11 mouse cellular contexts compared by ENCODE assay signal in the genomic region with DNA sequence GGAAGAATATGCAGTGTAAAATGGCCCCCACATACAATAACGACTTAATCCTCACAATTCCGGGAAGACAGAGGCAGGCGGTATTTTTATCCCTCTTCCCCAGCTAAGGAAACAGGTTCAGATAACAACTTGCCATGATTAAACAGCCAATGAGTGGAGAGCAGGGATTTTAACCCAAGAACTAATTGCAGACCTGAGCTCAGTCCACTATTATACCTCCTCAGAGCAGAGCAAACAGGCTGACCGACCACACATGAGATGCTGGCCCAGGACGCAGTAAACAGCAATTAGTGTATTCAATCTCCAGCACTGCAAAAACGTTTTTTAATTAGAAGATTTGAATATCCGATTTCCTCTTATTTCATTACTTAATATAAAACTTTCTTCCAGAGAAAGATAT.
"Had no signal": no experiment of that assay in that cellular context is flagged by ENCODE, and none has a peak within 500 bp of the region (broad histone marks: within the 10 kb centered on the region; RNA-seq: fewer than 3 reads in every experiment).

No protein-coding gene starts in this region.

- H3K4me2 ChIP-seq: limb, embryonic 15.5 days; liver, embryonic 12.5 days; lung, embryonic 14.5 days; midbrain, embryonic 12.5 days had no signal

- H3K36me3 ChIP-seq: limb, embryonic 15.5 days; liver, embryonic 12.5 days; midbrain, embryonic 12.5 days had no signal

- H3K9me3 ChIP-seq: limb, embryonic 15.5 days; liver, embryonic 12.5 days; megakaryocyte, embryonic 14.5 days; midbrain, embryonic 12.5 days had no signal

- ATAC-seq: liver, embryonic 12.5 days had no signal

- H3K27ac ChIP-seq: limb, embryonic 15.5 days; liver, embryonic 12.5 days; macrophage; midbrain, embryonic 12.5 days had no signal

- DNase-seq: kidney, postnatal 14 days; layer of hippocampus, postnatal 36 days; lung, embryonic 14.5 days; lung, postnatal 14 days; right cerebral cortex, postnatal 14 days; thymus, postnatal 36 days had no signal

- H3K9ac ChIP-seq: limb, embryonic 15.5 days; liver, embryonic 12.5 days; lung, embryonic 14.5 days; midbrain, embryonic 12.5 days had no signal

- H3K27me3 ChIP-seq: limb, embryonic 15.5 days had no signal

- H3K4me3 ChIP-seq: limb, embryonic 15.5 days; liver, embryonic 12.5 days; megakaryocyte, embryonic 14.5 days; midbrain, embryonic 12.5 days had no signal
